Mouse (Mus musculus): ENCODE results near the gene Ngf. TPM values are rescaled to one million over a fixed set of nuclear protein-coding genes. Genes with fewer than 3 reads are reported as not detected.

Gene Ngf
- total and polyA plus RNA-seq, 3 experiments = not detected

DNA sequence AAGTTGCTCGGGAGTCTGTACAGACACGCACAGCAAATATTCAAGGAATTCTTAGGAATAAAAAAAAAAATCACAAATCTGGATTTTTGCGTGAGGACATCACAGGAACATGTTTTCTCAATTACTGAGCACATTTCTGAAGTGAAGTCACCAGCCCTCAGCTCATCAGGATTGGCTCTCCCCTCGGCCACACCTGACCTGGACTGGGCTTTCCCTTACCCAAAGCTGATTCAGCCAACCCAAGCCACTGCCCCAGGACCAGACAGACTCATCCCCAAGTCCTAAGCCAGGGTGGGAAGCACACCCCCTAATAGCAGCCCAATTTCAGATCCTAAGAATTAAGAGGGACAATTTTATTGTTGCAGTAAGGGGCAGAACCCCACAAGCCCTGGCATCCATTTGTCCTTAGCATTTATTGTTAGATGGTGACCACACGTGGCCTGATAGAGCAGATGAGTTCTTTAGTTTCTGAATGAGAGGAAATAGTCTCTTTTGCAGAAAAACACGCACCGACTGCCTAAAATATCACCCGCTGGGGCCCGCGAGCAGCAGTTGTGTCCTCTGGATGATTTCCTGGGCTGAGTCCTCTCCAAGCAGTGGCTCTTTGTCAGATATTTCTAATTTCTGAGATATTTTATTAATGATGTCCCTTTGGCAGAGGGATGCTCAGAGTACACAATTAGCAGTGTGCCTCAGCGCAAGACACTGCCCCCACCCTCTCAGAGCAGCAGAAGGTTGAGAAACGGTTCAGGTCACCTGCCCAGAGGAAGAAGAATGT lies 8.4 kb downstream of the Ngf start (continued):
- TF ChIP-seq ZKSCAN1 (IDR thresholded peaks at IDR 0.05; ENCODE audit: low read depth, low read length) = no peak

DNA sequence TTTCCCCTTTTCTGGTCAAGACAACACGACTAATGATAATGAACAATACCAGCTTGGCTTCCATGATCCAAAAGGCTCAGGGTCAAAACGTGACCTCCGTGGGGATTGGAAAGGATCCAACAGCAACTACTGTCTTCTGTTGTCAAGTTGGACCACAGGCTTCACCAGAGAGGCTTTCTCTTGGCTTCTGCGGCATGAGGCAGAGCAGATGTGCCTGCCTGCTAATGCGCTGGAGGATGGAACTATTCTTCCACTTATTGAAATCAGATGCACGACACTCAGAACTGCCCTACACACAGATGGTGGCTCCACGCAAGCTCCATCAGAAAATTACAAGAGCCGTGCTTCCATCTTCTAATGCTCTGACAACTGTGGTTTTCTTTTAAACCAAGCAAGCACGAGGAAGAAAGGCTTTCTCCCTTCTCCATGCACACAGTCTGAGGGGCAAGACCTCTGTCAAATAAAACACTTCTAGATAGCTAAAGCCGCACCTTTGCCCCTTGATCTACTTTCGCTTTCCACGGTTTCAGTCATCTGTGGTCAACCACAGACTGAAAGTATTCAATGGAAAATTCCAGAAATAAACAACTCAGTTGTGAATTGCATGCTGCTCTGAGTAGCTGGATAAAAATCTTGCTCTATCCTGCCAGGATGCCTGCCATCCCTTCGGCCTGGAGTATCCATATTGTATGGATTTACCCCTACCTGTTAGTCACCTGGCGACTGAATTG lies 20.8 kb downstream of the Ngf start:
- no peak for DNase-seq (ENCODE audit: low read depth, low spot score)
- Histone ChIP-seq H3K79me2 (ENCODE audit: control insufficient read depth, insufficient read depth, low read length, poor library complexity) (no peaks in the 10 kb centered on the region), H3K9me3 (replicated peaks; ENCODE audit: insufficient read depth, low read length) (no peaks in the 10 kb centered on the region), H3K36me3 (ENCODE audit: control insufficient read depth in 1 of 2, insufficient read depth in 2 of 2, low read length in 2 of 2) (no peaks in the 10 kb centered on the region), H3K4me3 (ENCODE audit: control insufficient read depth in 1 of 2, insufficient read depth in 1 of 2, low read depth in 2 of 2, low read length in 2 of 2) (no peak overlapping the region), H3K4me1 (ENCODE audit: control insufficient read depth in 1 of 2, insufficient read depth in 2 of 2, low read length in 2 of 2) (no peaks in the 10 kb centered on the region), H3K27ac (ENCODE audit: control insufficient read depth, low read depth, low read length) (no peak overlapping the region), H3K9ac (ENCODE audit: control insufficient read depth, low read depth, low read length, poor library complexity, severe bottlenecking) (no peak overlapping the region), H3K27me3 (ENCODE audit: control insufficient read depth in 1 of 2, insufficient read depth in 2 of 2, low read length in 2 of 2) (no peaks in the 10 kb centered on the region)
- no peak for TF ChIP-seq CHD1 (IDR thresholded peaks at IDR 0.05; ENCODE audit: low read depth, low read length)
- TF ChIP-seq BHLHE40 (IDR thresholded peaks at IDR 0.05; ENCODE audit: borderline replicate concordance, low read depth, low read length) = no peak
- TF ChIP-seq USF1 (IDR thresholded peaks at IDR 0.05; ENCODE audit: low read depth, low read length) = no peak
- TF ChIP-seq MEF2A (IDR thresholded peaks at IDR 0.05; ENCODE audit: extremely low read depth, insufficient replicate concordance, low read depth, low read length, poor library complexity, severe bottlenecking) = no peak
- TF ChIP-seq MXI1 (IDR thresholded peaks at IDR 0.05; ENCODE audit: low read depth, low read length) = no peak
- no peak for TF ChIP-seq HCFC1 (IDR thresholded peaks at IDR 0.05; ENCODE audit: low read depth, low read length)
- TF ChIP-seq CTCF (IDR thresholded peaks at IDR 0.05 in 2 of 3, conservative IDR thresholded peaks at IDR 0.05 in 1 of 3; ENCODE audit: control insufficient read depth in 1 of 3, insufficient read depth in 1 of 3, low read depth in 2 of 3, low read length in 3 of 3, poor library complexity in 1 of 3, severe bottlenecking in 1 of 3) = no peak
- TF ChIP-seq POLR2A (IDR thresholded peaks at IDR 0.05; ENCODE audit: control insufficient read depth in 1 of 2, insufficient read depth in 1 of 2, low read depth in 1 of 2, low read length in 2 of 2, poor library complexity in 1 of 2) = no peak
- TF ChIP-seq ETS1 (IDR thresholded peaks at IDR 0.05; ENCODE audit: low read depth, low read length) = no peak
- TF ChIP-seq CHD2 (IDR thresholded peaks at IDR 0.05; ENCODE audit: low read length) = no peak
- no peak for TF ChIP-seq ZNF384 (IDR thresholded peaks at IDR 0.05; ENCODE audit: low read depth, low read length)
- TF ChIP-seq SMC3 (IDR thresholded peaks at IDR 0.05; ENCODE audit: low read depth, low read length) = no peak
- no peak for TF ChIP-seq E2F4 (IDR thresholded peaks at IDR 0.05; ENCODE audit: borderline replicate concordance, low read depth, low read length)
- no peak for TF ChIP-seq SIN3A (IDR thresholded peaks at IDR 0.05; ENCODE audit: low read length)
- no peak for TF ChIP-seq MYB (IDR thresholded peaks at IDR 0.05; ENCODE audit: low read depth, low read length)

DNA sequence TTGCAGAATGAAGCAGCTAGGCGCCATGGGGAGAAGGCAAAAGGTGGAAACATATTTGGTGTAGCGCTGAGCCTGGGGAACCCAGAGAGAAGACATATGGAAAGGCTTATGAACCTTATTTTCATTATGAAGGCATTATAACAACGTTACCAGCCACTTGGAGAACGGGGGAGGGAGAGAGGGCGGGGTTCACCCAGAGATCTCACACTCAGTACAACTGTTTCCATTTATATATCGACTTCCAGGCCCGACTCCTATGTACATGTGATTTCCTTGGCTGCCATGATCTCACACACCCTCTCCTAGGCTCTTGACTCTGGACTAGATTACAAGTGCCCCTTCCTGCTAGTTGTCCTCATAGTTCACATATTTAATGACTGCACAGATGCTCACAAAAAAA lies 28.4 kb downstream of the Ngf start:
- H3K9me3 ChIP-seq (replicated peaks; ENCODE audit: insufficient read depth, low read length) = no peaks in the 10 kb centered on the region
- H3K79me2 ChIP-seq (ENCODE audit: control insufficient read depth, insufficient read depth, low read length, poor library complexity) = no peaks in the 10 kb centered on the region
- no peaks in the 10 kb centered on the region for H3K4me1 ChIP-seq (ENCODE audit: control insufficient read depth in 1 of 2, insufficient read depth in 2 of 2, low read length in 2 of 2)
- H3K9ac ChIP-seq (ENCODE audit: control insufficient read depth, low read depth, low read length, poor library complexity, severe bottlenecking) = no peak overlapping the region
- H3K27ac ChIP-seq (ENCODE audit: control insufficient read depth, low read depth, low read length) = no peak overlapping the region
- no peak overlapping the region for H3K4me3 ChIP-seq (ENCODE audit: control insufficient read depth in 1 of 2, insufficient read depth in 1 of 2, low read depth in 2 of 2, low read length in 2 of 2)
- H3K27me3 ChIP-seq (ENCODE audit: control insufficient read depth in 1 of 2, insufficient read depth in 2 of 2, low read length in 2 of 2) = no peaks in the 10 kb centered on the region; a peak in 1 of 4 replicates
- no peak for DNase-seq (ENCODE audit: low read depth, low spot score)
- TF ChIP-seq MAFK (IDR thresholded peaks at IDR 0.05; ENCODE audit: borderline replicate concordance, low read depth, low read length) = no peak
- TF ChIP-seq ZNF384 (IDR thresholded peaks at IDR 0.05; ENCODE audit: low read depth, low read length) = no peak
- no peak for TF ChIP-seq ETS1 (IDR thresholded peaks at IDR 0.05; ENCODE audit: low read depth, low read length)
- TF ChIP-seq RAD21 (IDR thresholded peaks at IDR 0.05; ENCODE audit: low read depth, low read length) = no peak
- no peak for TF ChIP-seq ZMIZ1 (IDR thresholded peaks at IDR 0.05; ENCODE audit: low read depth, low read length)
- TF ChIP-seq KAT2A (conservative IDR thresholded peaks at IDR 0.05; ENCODE audit: low read depth, low read length) = no peak
- TF ChIP-seq BHLHE40 (IDR thresholded peaks at IDR 0.05; ENCODE audit: borderline replicate concordance, low read depth, low read length) = no peak
- TF ChIP-seq TAL1 (IDR thresholded peaks at IDR 0.05; ENCODE audit: low read length) = no peak
- TF ChIP-seq MEF2A (IDR thresholded peaks at IDR 0.05; ENCODE audit: extremely low read depth, insufficient replicate concordance, low read depth, low read length, poor library complexity, severe bottlenecking) = no peak
- no peak for TF ChIP-seq GATA1 (IDR thresholded peaks at IDR 0.05; ENCODE audit: low read depth, low read length)
- H3K36me3 ChIP-seq (ENCODE audit: control insufficient read depth in 1 of 2, insufficient read depth in 2 of 2, low read length in 2 of 2) = no peaks in the 10 kb centered on the region
